Mouse (Mus musculus) thymus, adult 2 months (tissue): ENCODE results near the gene Eif2s2.

Experiments
- CTCF ChIP-seq: fragments of 200-500 bp; IDR thresholded peaks from 2 replicates; pipeline ENCODE4 v1.5.1; 2012; ENCODE audit warnings: mild to moderate bottlenecking, control low read depth, low read length, moderate library complexity, borderline replicate concordance; ENCODE audit not compliant: control insufficient read depth, poor library complexity, insufficient read depth; ENCODE audit errors: extremely low read depth
- POLR2A ChIP-seq: fragments of 200-500 bp; IDR thresholded peaks from 2 replicates; pipeline ENCODE4 v1.6.1; 2012; ENCODE audit warnings: mild to moderate bottlenecking, low read length, control low read depth, moderate library complexity; ENCODE audit not compliant: control insufficient read depth, poor library complexity, insufficient read depth; ENCODE audit errors: extremely low read depth

DNA sequence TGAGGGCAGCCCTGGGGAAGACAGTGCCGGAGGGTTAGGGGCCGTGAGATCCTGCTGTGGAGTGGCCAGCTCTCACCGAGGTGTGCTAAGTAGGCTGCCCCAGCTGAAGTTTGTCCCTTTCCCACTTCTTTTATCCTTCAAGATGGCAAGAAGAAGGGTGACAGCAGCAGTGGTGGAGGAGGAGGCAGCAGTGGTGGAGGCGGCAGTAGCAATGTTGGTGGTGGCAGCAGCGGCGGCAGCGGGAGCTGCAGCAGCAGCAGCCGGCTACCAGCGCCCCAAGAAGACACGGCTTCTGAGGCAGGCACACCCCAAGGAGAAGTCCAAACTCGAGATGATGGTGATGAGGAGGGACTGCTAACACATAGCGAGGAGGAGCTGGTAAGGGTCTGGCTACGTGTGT, 29.1 kb downstream of the Eif2s2 start:
- TF ChIP-seq CTCF, result no peak
- TF ChIP-seq POLR2A, result no peak
